Mouse (Mus musculus): Measurements from ENCODE around the gene Olfr669.
"Not testable (repeated sequence)": the region's sequence is repeated elsewhere in the genome, so short reads cannot be mapped to it uniquely, and the experiment has no call there.

Gene Olfr669

GRCm38 (mm10) chr7:104933940-104934339 lies at the start of gene Olfr669:
TSS of gene Olfr669 (plus strand) at chr7:104934240.
- no peak for DNase-seq (ENCODE audit: low read depth, low spot score)

GRCm38 (mm10) chr7:104895852-104896251 lies 38.2 kb upstream of the Olfr669 start, which contains the start of gene Olfr666:
TSS of gene Olfr666 (minus strand) at chr7:104895952.
- DNase-seq (ENCODE audit: low read depth, low spot score) = no peak

GRCm38 (mm10) chr7:104921382-104921781 lies 12.7 kb upstream of the Olfr669 start, which contains the start of gene Olfr667:
TSS of gene Olfr667 (minus strand) at chr7:104921482.
- no peak for DNase-seq (ENCODE audit: low read depth, low spot score)

GRCm38 (mm10) chr7:104927957-104928356 lies 6.1 kb upstream of the Olfr669 start, which contains the start of gene Olfr668:
TSS of gene Olfr668 (minus strand) at chr7:104928057.
- no peak for DNase-seq (ENCODE audit: low read depth, low spot score)

GRCm38 (mm10) chr7:104950234-104950633 lies 16.2 kb downstream of the Olfr669 start:
- DNase-seq (ENCODE audit: low read depth, low spot score) = not testable (repeated sequence)

- peak; percentile 2 for DNase-seq (ENCODE audit: low read depth, low spot score)
Observed at GRCm38 (mm10) chr7:104962520-104962919, 28.5 kb downstream of the Olfr669 start, which contains the start of gene Olfr670. TSS of gene Olfr670 (minus strand) at chr7:104962620.

- peak; percentile 71 for DNase-seq (ENCODE audit: low read depth, low spot score)
Observed at GRCm38 (mm10) chr7:104972507-104972906, 38.5 kb downstream of the Olfr669 start.

GRCm38 (mm10) chr7:104979026-104979425 lies 45.0 kb downstream of the Olfr669 start, which contains the start of gene Olfr671:
TSS of gene Olfr671 (minus strand) at chr7:104979126.
- DNase-seq (ENCODE audit: low read depth, low spot score) = no peak

Data from 3T3-L1 (cell line).